ENCODE assay signal across 25 mouse cellular contexts in genomic region chr9:123802421-123802820, GRCm38 (mm10). TPM values are rescaled to one million over a fixed set of nuclear protein-coding genes. Genes with fewer than 3 reads are reported as not detected.
"Had no signal": no experiment of that assay in that cellular context is flagged by ENCODE, and none has a peak within 500 bp of the region (broad histone marks: within the 10 kb centered on the region; RNA-seq: fewer than 3 reads in every experiment).

No protein-coding gene starts in this region.

- H3K4me1 ChIP-seq: kidney, embryonic 15.5 days; limb, embryonic 12.5 days; limb, embryonic 15.5 days; stomach, embryonic 15.5 days had no signal

- H3K4me3 ChIP-seq: kidney, embryonic 15.5 days; limb, embryonic 12.5 days; limb, embryonic 15.5 days; megakaryocyte, embryonic 14.5 days; stomach, embryonic 15.5 days had no signal

- H3K27me3 ChIP-seq: kidney, embryonic 15.5 days; limb, embryonic 12.5 days; limb, embryonic 15.5 days; megakaryocyte, embryonic 14.5 days; stomach, embryonic 15.5 days had no signal

- DNase-seq: kidney, adult 11 months; kidney, adult 8-10 months; kidney, postnatal 14 days; kidney, postnatal 4 days; left cerebral cortex, postnatal 4 days; liver, postnatal 0 days; lung, embryonic 14.5 days; midbrain, embryonic 14.5 days; thymus, adult 18-20 months; thymus, postnatal 36 days had no signal

- H3K27ac ChIP-seq: kidney, embryonic 15.5 days; limb, embryonic 12.5 days; limb, embryonic 15.5 days; liver, embryonic 14.5 days; macrophage; stomach, embryonic 15.5 days had no signal

RNA-seq across cellular contexts. Expression of gene Cxcr6, which starts 3.9 kb away (rescaled TPM):
- total RNA-seq: layer of hippocampus, adult 18-20 months; layer of hippocampus, postnatal 14 days; left cerebral cortex, adult 8-10 months; left cerebral cortex, postnatal 14 days; left cerebral cortex, postnatal 4 days; midbrain, postnatal 0 days had no signal

RNA-seq across cellular contexts. Expression of gene Xcr1, which starts 59.4 kb away (rescaled TPM):
- total RNA-seq: layer of hippocampus, adult 18-20 months; layer of hippocampus, postnatal 14 days; left cerebral cortex, adult 8-10 months; left cerebral cortex, postnatal 14 days; left cerebral cortex, postnatal 4 days; midbrain, postnatal 0 days had no signal
- polyA plus RNA-seq: kidney, embryonic 15.5 days; liver, embryonic 11.5 days; lung, embryonic 14.5 days; midbrain, embryonic 11.5 days; neural tube, embryonic 11.5 days; stomach, embryonic 15.5 days had no signal
